Mouse (Mus musculus): ENCODE results near the gene Zfp664.

Zfp664 gene

GRCm38 (mm10) chr5:124862013-124862866 is at the start of gene Zfp664, which contains the start of gene Ccdc92:
Gene Zfp664 (plus strand): TSS chr5:124862691.
Gene Ccdc92 (minus strand): TSS chr5:124862424.
- peaks cover 29% of the 10 kb centered on the region for H3K36me3 ChIP-seq (ENCODE audit: insufficient read depth, low read length)
- peaks cover 28% of the 10 kb centered on the region for H3K4me1 ChIP-seq (replicated peaks; ENCODE audit: low read depth, low read length)
- H3K4me3 ChIP-seq (replicated peaks; ENCODE audit: low read length) = peak within 1 kb of the TSS; percentile 95
- H3K27me3 ChIP-seq (ENCODE audit: insufficient read depth, low read length) = peaks cover 13% of the 10 kb centered on the region
- TF ChIP-seq NANOG (IDR thresholded peaks at IDR 0.05; ENCODE audit: borderline replicate concordance, low read length) (no peak), CTCF (conservative IDR thresholded peaks at IDR 0.05; ENCODE audit: low read length) (no peak), POU5F1 (IDR thresholded peaks at IDR 0.05; ENCODE audit: borderline replicate concordance, low read length) (no peak)
- H3K9me3 ChIP-seq (ENCODE audit: low read length) = no peaks in the 10 kb centered on the region

GRCm38 (mm10) chr5:124814797-124815196 is 47.7 kb upstream of the Zfp664 start:
- no peak for TF ChIP-seq NANOG (IDR thresholded peaks at IDR 0.05; ENCODE audit: borderline replicate concordance, low read length)
- no peak for TF ChIP-seq CTCF (conservative IDR thresholded peaks at IDR 0.05; ENCODE audit: low read length)
- TF ChIP-seq POU5F1 (IDR thresholded peaks at IDR 0.05; ENCODE audit: borderline replicate concordance, low read length) = no peak
- peaks cover 9% of the 10 kb centered on the region for H3K4me1 ChIP-seq (replicated peaks; ENCODE audit: low read depth, low read length)
- H3K36me3 ChIP-seq (ENCODE audit: insufficient read depth, low read length) = no peaks in the 10 kb centered on the region

GRCm38 (mm10) chr5:124817050-124817449 is 45.4 kb upstream of the Zfp664 start:
- TF ChIP-seq NANOG (IDR thresholded peaks at IDR 0.05; ENCODE audit: borderline replicate concordance, low read length) (no peak), POU5F1 (IDR thresholded peaks at IDR 0.05; ENCODE audit: borderline replicate concordance, low read length) (no peak), CTCF (conservative IDR thresholded peaks at IDR 0.05; ENCODE audit: low read length) (no peak)
- no peaks in the 10 kb centered on the region for H3K36me3 ChIP-seq (ENCODE audit: insufficient read depth, low read length)
- H3K27me3 ChIP-seq (ENCODE audit: insufficient read depth, low read length) = peaks cover 26% of the 10 kb centered on the region

More at GRCm38 (mm10) chr5:124814797-124815196, 47.7 kb upstream of the Zfp664 start:
- H3K4me3 ChIP-seq (replicated peaks; ENCODE audit: low read length) = no peak overlapping the region
- H3K9me3 ChIP-seq (ENCODE audit: low read length) = no peaks in the 10 kb centered on the region
- peaks cover 26% of the 10 kb centered on the region for H3K27me3 ChIP-seq (ENCODE audit: insufficient read depth, low read length)

GRCm38 (mm10) chr5:124822128-124822894 is 40.2 kb upstream of the Zfp664 start:
- TF ChIP-seq CTCF (conservative IDR thresholded peaks at IDR 0.05; ENCODE audit: low read length) = no peak
- TF ChIP-seq POU5F1 (IDR thresholded peaks at IDR 0.05; ENCODE audit: borderline replicate concordance, low read length) = no peak
- no peak for TF ChIP-seq NANOG (IDR thresholded peaks at IDR 0.05; ENCODE audit: borderline replicate concordance, low read length)
- Histone ChIP-seq H3K36me3 (ENCODE audit: insufficient read depth, low read length) (no peaks in the 10 kb centered on the region), H3K4me1 (replicated peaks; ENCODE audit: low read depth, low read length) (peaks cover 17% of the 10 kb centered on the region)

More at GRCm38 (mm10) chr5:124817050-124817449, 45.4 kb upstream of the Zfp664 start:
- peak overlapping the region; percentile 46 for H3K4me3 ChIP-seq (replicated peaks; ENCODE audit: low read length)
- peaks cover 17% of the 10 kb centered on the region for H3K4me1 ChIP-seq (replicated peaks; ENCODE audit: low read depth, low read length)
- H3K9me3 ChIP-seq (ENCODE audit: low read length) = no peaks in the 10 kb centered on the region

GRCm38 (mm10) chr5:124830331-124830730 is 32.2 kb upstream of the Zfp664 start:
- H3K36me3 ChIP-seq (ENCODE audit: insufficient read depth, low read length) = peaks cover 17% of the 10 kb centered on the region
- H3K4me3 ChIP-seq (replicated peaks; ENCODE audit: low read length) = no peak overlapping the region
- no peaks in the 10 kb centered on the region for H3K27me3 ChIP-seq (ENCODE audit: insufficient read depth, low read length)
- TF ChIP-seq NANOG (IDR thresholded peaks at IDR 0.05; ENCODE audit: borderline replicate concordance, low read length) = no peak
- no peak for TF ChIP-seq CTCF (conservative IDR thresholded peaks at IDR 0.05; ENCODE audit: low read length)
- TF ChIP-seq POU5F1 (IDR thresholded peaks at IDR 0.05; ENCODE audit: borderline replicate concordance, low read length) = no peak
- peaks cover 15% of the 10 kb centered on the region for H3K4me1 ChIP-seq (replicated peaks; ENCODE audit: low read depth, low read length)
- H3K9me3 ChIP-seq (ENCODE audit: low read length) = no peaks in the 10 kb centered on the region

More at GRCm38 (mm10) chr5:124822128-124822894, 40.2 kb upstream of the Zfp664 start:
- H3K4me3 ChIP-seq (replicated peaks; ENCODE audit: low read length) = no peak overlapping the region
- H3K27me3 ChIP-seq (ENCODE audit: insufficient read depth, low read length) = peaks cover 15% of the 10 kb centered on the region; the same call in 1 of the 2 replicates
- H3K9me3 ChIP-seq (ENCODE audit: low read length) = no peaks in the 10 kb centered on the region

- Histone ChIP-seq H3K9me3 (ENCODE audit: low read length) (no peaks in the 10 kb centered on the region), H3K27me3 (ENCODE audit: insufficient read depth, low read length) (peaks cover 4% of the 10 kb centered on the region; the same call in 1 of the 2 replicates), H3K4me1 (replicated peaks; ENCODE audit: low read depth, low read length) (peaks cover 31% of the 10 kb centered on the region), H3K4me3 (replicated peaks; ENCODE audit: low read length) (peak overlapping the region; percentile 63), H3K36me3 (ENCODE audit: insufficient read depth, low read length) (peaks cover 58% of the 10 kb centered on the region)
- TF ChIP-seq NANOG (IDR thresholded peaks at IDR 0.05; ENCODE audit: borderline replicate concordance, low read length) (no peak), CTCF (conservative IDR thresholded peaks at IDR 0.05; ENCODE audit: low read length) (no peak), POU5F1 (IDR thresholded peaks at IDR 0.05; ENCODE audit: borderline replicate concordance, low read length) (no peak)
These were observed 27.3 kb upstream of the Zfp664 start for GRCm38 (mm10) chr5:124835218-124835617.

- TF ChIP-seq NANOG (IDR thresholded peaks at IDR 0.05; ENCODE audit: borderline replicate concordance, low read length) = no peak
- no peak for TF ChIP-seq POU5F1 (IDR thresholded peaks at IDR 0.05; ENCODE audit: borderline replicate concordance, low read length)
- no peak for TF ChIP-seq CTCF (conservative IDR thresholded peaks at IDR 0.05; ENCODE audit: low read length)
- peak overlapping the region; percentile 63 for H3K4me3 ChIP-seq (replicated peaks; ENCODE audit: low read length)
- peaks cover 58% of the 10 kb centered on the region for H3K36me3 ChIP-seq (ENCODE audit: insufficient read depth, low read length)
These were observed 26.4 kb upstream of the Zfp664 start for GRCm38 (mm10) chr5:124836075-124836474.

GRCm38 (mm10) chr5:124836621-124837020 is 25.9 kb upstream of the Zfp664 start:
- H3K4me1 ChIP-seq (replicated peaks; ENCODE audit: low read depth, low read length) = peaks cover 31% of the 10 kb centered on the region
- H3K27me3 ChIP-seq (ENCODE audit: insufficient read depth, low read length) = peaks cover 4% of the 10 kb centered on the region; the same call in 1 of the 2 replicates
- peaks cover 61% of the 10 kb centered on the region for H3K36me3 ChIP-seq (ENCODE audit: insufficient read depth, low read length)
- no peak overlapping the region for H3K4me3 ChIP-seq (replicated peaks; ENCODE audit: low read length)
- no peak for TF ChIP-seq NANOG (IDR thresholded peaks at IDR 0.05; ENCODE audit: borderline replicate concordance, low read length)
- no peak for TF ChIP-seq CTCF (conservative IDR thresholded peaks at IDR 0.05; ENCODE audit: low read length)
- no peak for TF ChIP-seq POU5F1 (IDR thresholded peaks at IDR 0.05; ENCODE audit: borderline replicate concordance, low read length)
- H3K9me3 ChIP-seq (ENCODE audit: low read length) = no peaks in the 10 kb centered on the region

More at GRCm38 (mm10) chr5:124836075-124836474, 26.4 kb upstream of the Zfp664 start:
- H3K27me3 ChIP-seq (ENCODE audit: insufficient read depth, low read length) = peaks cover 4% of the 10 kb centered on the region; the same call in 1 of the 2 replicates
- H3K9me3 ChIP-seq (ENCODE audit: low read length) = no peaks in the 10 kb centered on the region
- peaks cover 31% of the 10 kb centered on the region for H3K4me1 ChIP-seq (replicated peaks; ENCODE audit: low read depth, low read length)
